Comparison of ENCODE assay signal across 8 mouse cellular contexts in genomic region chrX:134162043-134162720, GRCm38 (mm10). TPM values are rescaled to one million over a fixed set of nuclear protein-coding genes. Genes with fewer than 3 reads are reported as not detected.
DNase-seq lines count a peak whose midpoint lies in the region; ATAC-seq and TF ChIP-seq lines count a peak whose summit lies in the region.

Xkrx (minus strand) TSS chrX:134162076.

- H3K4me3 ChIP-seq in testis, adult 2 months (ENCODE audit: control insufficient read depth, low read depth, low read length), result peak within 1 kb of the TSS; percentile 5
- H3K4me3 ChIP-seq in hindbrain, embryonic 16.5 days (ENCODE audit: low read length), result peak within 1 kb of the TSS; percentile 38
- peak within 1 kb of the TSS; percentile 43 for H3K4me3 ChIP-seq in midbrain, embryonic 10.5 days

- H3K36me3 ChIP-seq in testis, adult 2 months (ENCODE audit: control insufficient read depth, insufficient read depth, low read length), result no peaks in the 10 kb centered on the region
- H3K36me3 ChIP-seq in hindbrain, embryonic 16.5 days (ENCODE audit: control insufficient read depth, insufficient read depth, low read length), result no peaks in the 10 kb centered on the region
- H3K36me3 ChIP-seq in midbrain, embryonic 10.5 days, result no peaks in the 10 kb centered on the region

- H3K9me3 ChIP-seq in hindbrain, embryonic 16.5 days (ENCODE audit: control insufficient read depth, low read length), result no peaks in the 10 kb centered on the region
- no peaks in the 10 kb centered on the region for H3K9me3 ChIP-seq in midbrain, embryonic 10.5 days (replicated peaks)

- 33% methylated on average over 16 of the region's 16 CpGs for WGBS in hindbrain, embryonic 16.5 days
- 29% methylated on average over 16 of the region's 16 CpGs for WGBS in midbrain, embryonic 10.5 days

- no peak for TF ChIP-seq CTCF in testis, adult 2 months (IDR thresholded peaks at IDR 0.05; ENCODE audit: control insufficient read depth, insufficient read depth, insufficient replicate concordance, low read depth, low read length)

- peak within 1 kb of the TSS; percentile 33; the same call in 1 of the 2 replicates for H3K9ac ChIP-seq in hindbrain, embryonic 16.5 days (ENCODE audit: low read depth, low read length)

- H3K4me2 ChIP-seq in hindbrain, embryonic 16.5 days (ENCODE audit: low read length), result peak within 1 kb of the TSS; percentile 61

- no peak for TF ChIP-seq POLR2A in testis, adult 2 months (IDR thresholded peaks at IDR 0.05; ENCODE audit: control insufficient read depth, low read depth, low read length)

- no peak within 1 kb of the TSS for H3K27ac ChIP-seq in testis, adult 2 months (ENCODE audit: control insufficient read depth, insufficient read depth, low read depth, low read length)
- H3K27ac ChIP-seq in hindbrain, embryonic 16.5 days (ENCODE audit: low read depth, low read length), result no peak within 1 kb of the TSS
- no peak within 1 kb of the TSS for H3K27ac ChIP-seq in midbrain, embryonic 10.5 days (replicated peaks)

- H3K27me3 ChIP-seq in testis, adult 2 months (ENCODE audit: control insufficient read depth, insufficient read depth, low read length), result no peaks in the 10 kb centered on the region
- no peaks in the 10 kb centered on the region for H3K27me3 ChIP-seq in hindbrain, embryonic 16.5 days (replicated peaks; ENCODE audit: control insufficient read depth, insufficient read depth, low read length)
- H3K27me3 ChIP-seq in midbrain, embryonic 10.5 days (ENCODE audit: low read depth, poor library complexity, severe bottlenecking), result peaks cover 58% of the 10 kb centered on the region

- peaks cover 3% of the 10 kb centered on the region; the same call in 1 of the 2 replicates for H3K4me1 ChIP-seq in testis, adult 2 months (ENCODE audit: control insufficient read depth, insufficient read depth, low read length)
- H3K4me1 ChIP-seq in hindbrain, embryonic 16.5 days (ENCODE audit: control insufficient read depth, insufficient read depth, low read depth, low read length), result no peaks in the 10 kb centered on the region
- peaks cover 13% of the 10 kb centered on the region for H3K4me1 ChIP-seq in midbrain, embryonic 10.5 days

- no peak for DNase-seq in testis, postnatal 14 days (ENCODE audit: low spot score)
- peak; percentile 6 for DNase-seq in embryo, embryonic 10 days (ENCODE audit: low spot score)
- DNase-seq in midbrain, embryonic 10.5 days (ENCODE audit: low spot score), result peak; percentile 12
- DNase-seq in thymus, postnatal 14 days, result peak; percentile 22
- no peak for DNase-seq in adrenal gland, postnatal 25 days
- DNase-seq in adrenal gland, adult 8-10 months, result no peak

- ATAC-seq in hindbrain, embryonic 16.5 days, result 0 out of 2 replicates have a peak, but pooled peaks have one; percentile 24

RNA-seq across cellular contexts. Expression of gene Xkrx, which starts in this region (rescaled TPM):
- polyA plus RNA-seq in testis, adult 2 months (2012; rRNA removed), result 0.36 and 0.47 TPM in 2 replicates
- polyA plus RNA-seq in hindbrain, embryonic 16.5 days (2015; fragmentation: Nextera tagmentation; extraction: Ambion mirVana), result 0.95 and 1.1 TPM in 2 replicates
- 0.05 TPM in 2 replicates for polyA plus RNA-seq in midbrain, embryonic 10.5 days (2016; fragmentation: Nextera tagmentation; extraction: Ambion mirVana)
- 1.7 and 2.1 TPM in 2 replicates for total RNA-seq in adrenal gland, postnatal 25 days (2021)
- total RNA-seq in adrenal gland, adult 8-10 months (2022), result 1 to 10 TPM in 3 of 4 experiments, under 1 TPM in 1; 0.96 to 2.0 (median 1.4) TPM

Comparison
In these comparisons a context has a peak if more than half of its experiments do, and no peak if none do; other contexts are left out.
1. Peak in DNase-seq and H3K4me3 ChIP-seq in midbrain, embryonic 10.5 days; RNA of the gene not detected or under 1 TPM.
2. DNase-seq: peak in embryo, embryonic 10 days (single experiment) and thymus, postnatal 14 days (single experiment); none in testis, postnatal 14 days (single experiment), adrenal gland, postnatal 25 days (single experiment) and adrenal gland, adult 8-10 months (single experiment).
3. Peak in every context shown above with its lines, with median percentiles within 50 percentile points of each other: H3K4me3 ChIP-seq.